Mouse (Mus musculus) CH12.LX (cell line): ENCODE measurements at regions not wholly inside any gene's neighbourhood (a gene's known extent, or its start where the extent isn't known, plus 50 kb on each side); places are given as distances from the start of the nearest gene placed in this dataset.

Experiments
- DNase-seq: peaks from one replicate; pipeline ENCODE4 v3.0.0-alpha.2; 2013; ENCODE audit errors: extremely low read depth
- H3K27ac ChIP-seq: 2 replicates; pipeline ENCODE4 v1.5.1; 2012; ENCODE audit warnings: low read depth, mild to moderate bottlenecking, control low read depth, moderate library complexity; ENCODE audit not compliant: insufficient read depth
- H3K27me3 ChIP-seq: replicated peaks from 2 replicates; pipeline ENCODE3; 2012; ENCODE audit warnings: inconsistent platforms
- H3K36me3 ChIP-seq, 2 experiments: replicated peaks in 1 of 2; 2 replicates each; pipeline versions ENCODE3 to v1.6.1; 2012; ENCODE audit warnings: inconsistent platforms in 1 of 2, low read length in 1 of 2, mild to moderate bottlenecking in 1 of 2, mixed read lengths in 1 of 2, moderate library complexity in 1 of 2; ENCODE audit not compliant: control insufficient read depth in 1 of 2, insufficient read depth in 1 of 2
- H3K4me1 ChIP-seq, 2 experiments: 2 replicates each; pipeline ENCODE4 v1.6.1; 2012; ENCODE audit warnings: inconsistent platforms in 1 of 2, moderate library complexity in 1 of 2; ENCODE audit not compliant: insufficient read depth in 2 of 2, control insufficient read depth in 1 of 2
- H3K4me2 ChIP-seq: 2 replicates; pipeline ENCODE4 v1.6.1; 2012; ENCODE audit warnings: low read depth, mild to moderate bottlenecking, control low read depth; ENCODE audit not compliant: poor library complexity, insufficient read depth, severe bottlenecking
- H3K4me3 ChIP-seq, 3 experiments: fragments of 150-350 bp in 1 of 3; sonication (generic) in 1 of 3; replicated peaks in 1 of 3; 2 replicates each; pipeline versions ENCODE3 to v1.5.1; 2011 to 2012; ENCODE audit warnings: low read depth in 2 of 3, low read length in 2 of 3, mild to moderate bottlenecking in 2 of 3, moderate library complexity in 2 of 3, control low read depth in 1 of 3, improper control_type of control experiment in 1 of 3, inconsistent platforms in 1 of 3, mixed read lengths in 1 of 3; ENCODE audit not compliant: poor library complexity in 1 of 3
- H3K79me2 ChIP-seq: replicated peaks from 2 replicates; pipeline ENCODE4 v1.6.1; 2012; ENCODE audit warnings: mild to moderate bottlenecking, moderate library complexity; ENCODE audit not compliant: control insufficient read depth, poor library complexity, insufficient read depth, severe bottlenecking; ENCODE audit errors: extremely low read depth
- H3K9ac ChIP-seq: 2 replicates; pipeline ENCODE4 v1.6.1; 2012; ENCODE audit warnings: low read depth, mild to moderate bottlenecking, control low read depth, moderate library complexity; ENCODE audit not compliant: insufficient read depth
- H3K9me3 ChIP-seq: replicated peaks from 2 replicates; pipeline ENCODE3; 2012; ENCODE audit warnings: low read length, inconsistent platforms, mixed read lengths
- CHD1 ChIP-seq: IDR thresholded peaks from 2 replicates; pipeline ENCODE4 v1.6.1; 2012; ENCODE audit warnings: low read depth, low read length, improper control_type of control experiment, inconsistent platforms
- JUND ChIP-seq: conservative IDR thresholded peaks from 2 replicates; pipeline ENCODE4 v1.6.1; 2011; ENCODE audit warnings: low read depth, low read length, improper control_type of control experiment
- KAT2A ChIP-seq: IDR thresholded peaks from 2 replicates; pipeline ENCODE4 v1.6.1; 2012; ENCODE audit warnings: low read length, improper control_type of control experiment, inconsistent platforms; ENCODE audit not compliant: insufficient replicate concordance
- MAFK ChIP-seq: IDR thresholded peaks from 2 replicates; pipeline ENCODE4 v1.6.1; 2011; ENCODE audit warnings: low read length, improper control_type of control experiment; ENCODE audit not compliant: insufficient replicate concordance
- MAZ ChIP-seq: IDR thresholded peaks from 2 replicates; pipeline ENCODE4 v1.6.1; 2012; ENCODE audit warnings: low read depth, mild to moderate bottlenecking, inconsistent platforms, low read length, improper control_type of control experiment, moderate library complexity
- MEF2A ChIP-seq: IDR thresholded peaks from 2 replicates; pipeline ENCODE4 v1.6.1; 2014; ENCODE audit warnings: low read depth, mild to moderate bottlenecking, inconsistent platforms, low read length, improper control_type of control experiment, borderline replicate concordance
- PAX5 ChIP-seq: IDR thresholded peaks from 2 replicates; pipeline ENCODE4 v1.6.1; 2012; ENCODE audit warnings: low read length, inconsistent platforms, mixed read lengths
- POLR2AphosphoS2 ChIP-seq: IDR thresholded peaks from 2 replicates; pipeline ENCODE4 v1.6.1; 2011; ENCODE audit warnings: low read depth, low read length, improper control_type of control experiment
- SIN3A ChIP-seq: IDR thresholded peaks from 2 replicates; pipeline ENCODE4 v1.6.1; 2012; ENCODE audit warnings: low read length, improper control_type of control experiment, inconsistent platforms
- TCF12 ChIP-seq: IDR thresholded peaks from 2 replicates; pipeline ENCODE4 v1.6.1; 2014; ENCODE audit warnings: low read depth, mild to moderate bottlenecking, inconsistent platforms, low read length, improper control_type of control experiment
- USF1 ChIP-seq: IDR thresholded peaks from 2 replicates; pipeline ENCODE4 v1.6.1; 2014; ENCODE audit warnings: low read depth, mild to moderate bottlenecking, inconsistent platforms, low read length, improper control_type of control experiment
- ZC3H11A ChIP-seq: IDR thresholded peaks from 2 replicates; pipeline ENCODE4 v1.6.1; 2012; ENCODE audit warnings: low read depth, mild to moderate bottlenecking, inconsistent platforms, low read length, improper control_type of control experiment
- ZKSCAN1 ChIP-seq: IDR thresholded peaks from 2 replicates; pipeline ENCODE4 v1.6.1; 2012; ENCODE audit warnings: low read depth, inconsistent platforms, low read length, improper control_type of control experiment, borderline replicate concordance
- ZMIZ1 ChIP-seq: IDR thresholded peaks from 2 replicates; pipeline ENCODE4 v1.6.1; 2012; ENCODE audit warnings: low read depth, mild to moderate bottlenecking, inconsistent platforms, low read length, improper control_type of control experiment
- dilution Hi-C: fragments of 300-500 bp; cut with MboI; formaldehyde crosslinking; loops from 2 replicates; pipeline ENCODE4 v1.14.3; 2020; ENCODE audit warnings: low sequenced_read_pairs; ENCODE audit not compliant: extremely low pct_unique_long_range_greater_than_20kb, extremely low pct_ligation_motif_present
- in situ Hi-C: fragments of 300-500 bp; cut with MboI; formaldehyde crosslinking; loops from 3 replicates; pipeline ENCODE4 v1.14.3; 2019; ENCODE audit warnings: low sequenced_read_pairs, low pct_ligation_motif_present, low pct_unique_long_range_greater_than_20kb, mixed read lengths

GRCm38 (mm10) chr13:37197136-37197535 lies 147.1 kb upstream of the F13a1 start:
- dilution Hi-C loops (no loop called here), in situ Hi-C loops (no loop called here)
- Histone ChIP-seq H3K4me2 (no peak overlapping the region), H3K9ac (no peak overlapping the region), H3K36me3 (no peaks in the 10 kb centered on the region), H3K9me3 (no peaks in the 10 kb centered on the region), H3K79me2 (no peaks in the 10 kb centered on the region), H3K4me1 (no peaks in the 10 kb centered on the region), H3K27ac (no peak overlapping the region), H3K4me3 (no peak overlapping the region), H3K27me3 (no peaks in the 10 kb centered on the region)
- no peak for DNase-seq
- TF ChIP-seq ZC3H11A: no peak

- no peak overlapping the region for H3K4me2 ChIP-seq
- no peaks in the 10 kb centered on the region for H3K4me1 ChIP-seq
- H3K9ac ChIP-seq: no peak overlapping the region
- dilution Hi-C loops: no loop called here
- H3K9me3 ChIP-seq: no peaks in the 10 kb centered on the region
- H3K36me3 ChIP-seq: no peaks in the 10 kb centered on the region
- H3K27ac ChIP-seq: no peak overlapping the region
- no peak overlapping the region for H3K4me3 ChIP-seq
- TF ChIP-seq KAT2A: no peak
- TF ChIP-seq MAFK: peak; percentile 73
- no peak for DNase-seq
- H3K27me3 ChIP-seq: no peaks in the 10 kb centered on the region
- in situ Hi-C loops: no loop called here
- no peaks in the 10 kb centered on the region for H3K79me2 ChIP-seq
These were observed 145.8 kb upstream of the F13a1 start for GRCm38 (mm10) chr13:37195857-37196256.

- no peak for DNase-seq
- no peak overlapping the region for H3K9ac ChIP-seq
- in situ Hi-C loops: no loop called here
- no peaks in the 10 kb centered on the region for H3K79me2 ChIP-seq
- peak overlapping the region; percentile 22; the same call in 1 of the 2 replicates for H3K4me2 ChIP-seq
- dilution Hi-C loops: no loop called here
- H3K9me3 ChIP-seq: no peaks in the 10 kb centered on the region
- H3K36me3 ChIP-seq: no peaks in the 10 kb centered on the region
- H3K4me3 ChIP-seq: no peak overlapping the region
- TF ChIP-seq USF1: no peak
- TF ChIP-seq PAX5: no peak
- no peak for TF ChIP-seq POLR2AphosphoS2
- TF ChIP-seq MEF2A: no peak
- no peak for TF ChIP-seq ZMIZ1
- no peak for TF ChIP-seq ZKSCAN1
- no peak for TF ChIP-seq TCF12
- no peak for TF ChIP-seq CHD1
- TF ChIP-seq ZC3H11A: no peak
- no peak for TF ChIP-seq JUND
- no peak for TF ChIP-seq MAZ
- TF ChIP-seq KAT2A: no peak
- TF ChIP-seq SIN3A: no peak
- TF ChIP-seq, all 38 proteins: peak for 0
- 0 out of 4 replicates have a peak, but pooled peaks cover 0 to 2% of the 10 kb centered on the region in 2 experiments for H3K4me1 ChIP-seq
- no peaks in the 10 kb centered on the region for H3K27me3 ChIP-seq
- no peak overlapping the region for H3K27ac ChIP-seq
These were observed 131.2 kb upstream of the F13a1 start for GRCm38 (mm10) chr13:37181169-37181787.
